Mouse (Mus musculus): Measurements from ENCODE around the gene Tnni2. TPM values are rescaled to one million over a fixed set of nuclear protein-coding genes. Genes with fewer than 3 reads are reported as not detected.
A peak's percentile ranks its signal among the peaks of the same experiment; 100 is the strongest.

The Tnni2 gene
- polyA plus RNA-seq, 1 experiment from 2014 or later, result 3.3 TPM

DNA sequence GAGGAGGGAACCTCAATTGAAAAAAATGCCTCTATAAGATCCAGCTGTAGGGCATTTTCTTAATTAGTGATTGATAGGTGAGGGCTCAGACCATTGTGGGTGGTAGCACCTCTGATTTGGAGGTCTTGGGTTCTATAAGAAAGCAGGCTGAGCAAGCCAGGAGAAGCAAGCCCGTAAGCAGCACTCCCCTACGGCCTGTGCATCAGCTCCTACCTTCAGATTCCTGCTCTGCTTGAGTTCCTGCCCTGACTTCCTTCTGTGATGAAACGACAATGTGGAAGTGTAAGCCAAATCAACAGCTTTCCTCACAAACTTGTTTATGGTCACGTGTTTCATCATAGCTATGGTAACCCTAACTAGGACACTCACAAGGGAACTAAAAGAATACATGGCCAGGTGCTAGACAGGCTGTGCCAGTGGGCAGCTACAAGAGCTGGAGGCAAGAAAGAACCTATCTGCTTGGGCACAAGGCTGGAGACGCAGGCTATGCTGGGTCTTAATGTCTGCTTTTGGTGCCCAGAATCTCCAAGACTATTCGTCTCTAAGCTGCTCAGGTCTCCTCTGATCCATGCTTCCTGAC, 7.5 kb downstream of the Tnni2 start:
- Histone ChIP-seq H3K9me3 (no peaks in the 10 kb centered on the region), H3K9ac (no peak overlapping the region), H3K4me1 (no peaks in the 10 kb centered on the region), H3K4me3 (no peak overlapping the region), H3K4me2 (replicated peaks) (no peak overlapping the region), H3K27me3 (replicated peaks) (no peaks in the 10 kb centered on the region), H3K36me3 (no peaks in the 10 kb centered on the region), H3K27ac (no peak overlapping the region)
- WGBS, result 82% methylated on average over 6 of the region's 6 CpGs
- ATAC-seq (ENCODE audit: low FRiP score, low read depth), result no peak

GRCm38 (mm10) chr7:142454706-142455105, 13.1 kb downstream of the Tnni2 start:
- H3K4me1 ChIP-seq, result 0 out of 2 replicates have a peak, but pooled peaks cover 12% of the 10 kb centered on the region
- H3K27me3 ChIP-seq (replicated peaks), result no peaks in the 10 kb centered on the region
- ATAC-seq (ENCODE audit: low FRiP score, low read depth), result no peak
- no peak overlapping the region for H3K4me2 ChIP-seq (replicated peaks)
- no peaks in the 10 kb centered on the region for H3K9me3 ChIP-seq
- no peak overlapping the region for H3K9ac ChIP-seq
- no peaks in the 10 kb centered on the region for H3K36me3 ChIP-seq
- WGBS, result 25% methylated on average over 1 of the region's 1 CpGs
- H3K27ac ChIP-seq, result no peak overlapping the region
- H3K4me3 ChIP-seq, result no peak overlapping the region

GRCm38 (mm10) chr7:142455251-142455650, 13.6 kb downstream of the Tnni2 start:
- no peak overlapping the region for H3K4me2 ChIP-seq (replicated peaks)
- no peaks in the 10 kb centered on the region for H3K36me3 ChIP-seq
- H3K9ac ChIP-seq, result no peak overlapping the region
- H3K4me1 ChIP-seq, result 0 out of 2 replicates have a peak, but pooled peaks cover 12% of the 10 kb centered on the region
- H3K27ac ChIP-seq, result no peak overlapping the region
- 54% methylated on average over 2 of the region's 2 CpGs for WGBS
- H3K9me3 ChIP-seq, result no peaks in the 10 kb centered on the region
- ATAC-seq (ENCODE audit: low FRiP score, low read depth), result no peak
- no peak overlapping the region for H3K4me3 ChIP-seq
- no peaks in the 10 kb centered on the region for H3K27me3 ChIP-seq (replicated peaks)

DNA sequence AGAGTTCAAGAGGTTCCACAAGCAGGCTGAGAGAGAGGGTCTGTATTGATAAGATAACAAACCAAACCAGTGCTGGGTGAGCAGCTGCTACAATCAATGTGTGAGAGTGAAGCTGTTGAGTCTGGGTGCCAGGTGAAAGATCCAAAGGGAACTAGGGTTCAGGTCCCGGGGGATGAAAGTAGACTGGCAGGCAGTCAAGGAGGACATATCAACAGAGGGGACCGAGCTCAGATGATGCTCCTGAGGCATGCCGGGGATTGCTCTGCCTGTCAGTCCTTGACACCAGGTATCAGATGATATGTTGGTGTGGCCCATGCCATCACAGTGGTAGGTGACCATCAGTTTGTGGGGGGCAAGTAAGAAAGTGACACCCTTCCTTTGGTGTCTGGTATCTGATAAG, 15.2 kb downstream of the Tnni2 start:
- no peak for ATAC-seq (ENCODE audit: low FRiP score, low read depth)
- no peak overlapping the region for H3K4me3 ChIP-seq
- no peak overlapping the region for H3K27ac ChIP-seq
- no peaks in the 10 kb centered on the region for H3K27me3 ChIP-seq (replicated peaks)
- H3K9ac ChIP-seq, result no peak overlapping the region
- H3K4me2 ChIP-seq (replicated peaks), result no peak overlapping the region
- WGBS, result 86% methylated on average over 3 of the region's 3 CpGs
- no peaks in the 10 kb centered on the region for H3K9me3 ChIP-seq
- 0 out of 2 replicates have a peak, but pooled peaks cover 12% of the 10 kb centered on the region for H3K4me1 ChIP-seq
- H3K36me3 ChIP-seq, result no peaks in the 10 kb centered on the region

DNA sequence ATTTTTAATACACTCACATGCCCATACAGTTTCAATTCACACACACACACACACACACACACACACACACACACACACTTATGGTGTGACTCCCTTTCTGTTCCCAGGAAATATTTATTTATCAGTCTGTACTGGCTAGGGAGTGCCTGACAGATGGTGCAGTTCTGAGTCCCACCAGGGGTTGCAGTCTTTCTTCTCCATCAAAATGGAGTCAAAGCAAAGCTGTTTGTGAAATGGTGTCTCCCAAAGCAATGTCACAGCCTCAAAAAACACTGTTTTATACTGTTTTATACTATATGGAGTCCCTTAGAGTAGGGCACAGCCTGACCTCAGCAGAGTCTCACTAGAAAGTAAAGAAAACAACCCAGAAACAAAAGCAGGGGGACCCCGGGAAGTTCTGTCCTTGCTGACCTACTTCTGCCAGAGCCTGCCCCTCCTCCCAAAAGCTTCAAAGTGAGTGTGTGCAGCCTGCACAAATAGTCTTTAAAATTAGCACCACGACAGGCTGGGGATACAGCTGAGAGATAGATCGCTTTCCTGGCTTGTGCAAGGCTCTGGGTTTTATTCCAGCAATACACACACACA, 15.7 kb downstream of the Tnni2 start:
- Histone ChIP-seq H3K27ac (no peak overlapping the region), H3K36me3 (no peaks in the 10 kb centered on the region), H3K4me1 (0 out of 2 replicates have a peak, but pooled peaks cover 12% of the 10 kb centered on the region), H3K9me3 (no peaks in the 10 kb centered on the region), H3K4me3 (no peak overlapping the region), H3K4me2 (replicated peaks) (no peak overlapping the region), H3K9ac (no peak overlapping the region), H3K27me3 (replicated peaks) (no peaks in the 10 kb centered on the region)
- 32% methylated on average over 3 of the region's 3 CpGs for WGBS
- ATAC-seq (ENCODE audit: low FRiP score, low read depth), result 0 out of 2 replicates have a peak, but pooled peaks have one; percentile 44

DNA sequence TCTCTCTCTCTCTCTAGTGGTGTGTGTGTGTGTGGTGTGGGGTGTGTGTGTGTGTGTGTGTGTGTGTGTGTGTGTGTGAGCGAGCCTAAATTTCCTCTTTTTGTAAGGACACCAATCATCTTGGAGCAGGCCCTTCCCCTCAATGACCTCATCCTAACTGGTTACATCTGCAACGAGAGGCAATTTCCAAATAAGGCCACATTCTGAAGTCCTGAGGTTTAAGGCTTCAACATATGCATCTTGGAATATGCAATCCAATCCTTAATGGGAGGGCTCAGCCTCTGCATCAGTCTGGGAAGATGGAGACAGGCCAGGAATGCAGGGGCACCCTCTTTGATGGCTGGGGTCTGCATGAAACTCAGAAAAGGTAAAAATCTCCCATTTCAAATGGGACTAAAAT, 16.4 kb downstream of the Tnni2 start:
- 48% methylated on average over 2 of the region's 2 CpGs for WGBS
- no peaks in the 10 kb centered on the region for H3K9me3 ChIP-seq
- no peak for ATAC-seq (ENCODE audit: low FRiP score, low read depth)
- H3K4me2 ChIP-seq (replicated peaks), result no peak overlapping the region
- no peaks in the 10 kb centered on the region for H3K27me3 ChIP-seq (replicated peaks)
- H3K4me1 ChIP-seq, result 0 out of 2 replicates have a peak, but pooled peaks cover 12% of the 10 kb centered on the region
- H3K27ac ChIP-seq, result no peak overlapping the region
- H3K36me3 ChIP-seq, result no peaks in the 10 kb centered on the region
- H3K9ac ChIP-seq, result no peak overlapping the region
- no peak overlapping the region for H3K4me3 ChIP-seq

- no peaks in the 10 kb centered on the region for H3K36me3 ChIP-seq
- 0 out of 2 replicates have a peak, but pooled peaks cover 12% of the 10 kb centered on the region for H3K4me1 ChIP-seq
- H3K4me2 ChIP-seq (replicated peaks), result no peak overlapping the region
- H3K27me3 ChIP-seq (replicated peaks), result no peaks in the 10 kb centered on the region
- 89% methylated on average over 5 of the region's 5 CpGs for WGBS
- no peak overlapping the region for H3K4me3 ChIP-seq
- no peaks in the 10 kb centered on the region for H3K9me3 ChIP-seq
- ATAC-seq (ENCODE audit: low FRiP score, low read depth), result no peak
- H3K27ac ChIP-seq, result no peak overlapping the region
- H3K9ac ChIP-seq, result no peak overlapping the region
Observed at GRCm38 (mm10) chr7:142458676-142459298, 17.2 kb downstream of the Tnni2 start.

DNA sequence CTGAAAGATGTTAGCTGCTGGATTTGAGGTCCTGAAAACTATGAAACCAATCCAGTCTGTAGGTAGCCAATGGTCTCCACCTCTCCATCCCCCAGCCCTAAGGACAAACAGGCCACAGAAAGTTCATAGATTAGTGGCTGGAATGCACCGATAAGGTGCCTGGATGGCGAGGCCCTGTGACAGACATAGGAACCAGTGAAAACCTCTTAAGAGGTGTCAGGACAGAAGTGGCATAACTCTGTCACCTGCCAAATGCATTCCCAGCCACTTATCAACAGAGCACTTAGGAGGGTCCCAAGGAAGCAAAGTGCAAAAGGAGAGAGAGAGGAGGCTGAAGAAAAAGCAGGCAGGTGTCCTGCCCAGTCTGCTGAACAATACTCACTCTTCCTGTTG, 17.7 kb downstream of the Tnni2 start:
- no peak for ATAC-seq (ENCODE audit: low FRiP score, low read depth)
- H3K27ac ChIP-seq, result no peak overlapping the region
- H3K36me3 ChIP-seq, result no peaks in the 10 kb centered on the region
- H3K4me3 ChIP-seq, result no peak overlapping the region
- WGBS, result 89% methylated on average over 2 of the region's 2 CpGs
- H3K9me3 ChIP-seq, result no peaks in the 10 kb centered on the region
- H3K4me2 ChIP-seq (replicated peaks), result no peak overlapping the region
- 0 out of 2 replicates have a peak, but pooled peaks cover 12% of the 10 kb centered on the region for H3K4me1 ChIP-seq
- H3K27me3 ChIP-seq (replicated peaks), result no peaks in the 10 kb centered on the region
- no peak overlapping the region for H3K9ac ChIP-seq

DNA sequence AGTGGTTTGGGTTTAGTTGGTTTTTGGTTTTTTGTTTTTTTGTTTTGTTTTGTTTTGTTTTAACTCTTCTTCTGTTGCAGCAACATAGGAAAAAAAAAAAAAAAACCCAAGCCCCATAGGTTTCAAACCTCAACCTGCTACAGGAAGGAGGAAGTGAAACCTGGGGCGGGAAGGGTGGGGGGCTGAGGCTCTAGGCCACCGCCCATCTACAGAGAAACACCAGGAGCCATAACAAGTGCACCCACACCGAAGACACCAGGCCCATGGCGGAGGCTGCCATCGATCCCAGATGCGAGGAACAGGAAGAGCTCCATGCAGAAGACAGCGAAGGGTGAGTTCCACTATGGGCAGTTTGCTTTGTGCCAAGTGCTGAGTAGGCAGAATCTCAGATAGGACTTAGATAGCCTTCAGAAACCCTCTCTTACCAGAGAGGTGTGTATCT, 19.0 kb downstream of the Tnni2 start, which contains the start of gene Lsp1:
TSS of gene Lsp1 (plus strand) at position 174 of the 442 bp plus-strand sequence.
- Histone ChIP-seq H3K9me3 (no peaks in the 10 kb centered on the region), H3K4me3 (no peak within 1 kb of the TSS), H3K36me3 (no peaks in the 10 kb centered on the region), H3K27ac (no peak within 1 kb of the TSS), H3K9ac (no peak within 1 kb of the TSS), H3K4me1 (0 out of 2 replicates have a peak, but pooled peaks cover 12% of the 10 kb centered on the region), H3K27me3 (replicated peaks) (no peaks in the 10 kb centered on the region), H3K4me2 (replicated peaks) (no peak within 1 kb of the TSS)
- ATAC-seq (ENCODE audit: low FRiP score, low read depth), result no peak
- 93% methylated on average over 7 of the region's 7 CpGs for WGBS

GRCm38 (mm10) chr7:142461446-142461845, 19.8 kb downstream of the Tnni2 start:
- H3K9ac ChIP-seq, result no peak overlapping the region
- H3K36me3 ChIP-seq, result no peaks in the 10 kb centered on the region
- ATAC-seq (ENCODE audit: low FRiP score, low read depth), result no peak
- H3K4me3 ChIP-seq, result no peak overlapping the region
- WGBS, result 94% methylated on average over 2 of the region's 2 CpGs
- no peak overlapping the region for H3K4me2 ChIP-seq (replicated peaks)
- H3K27ac ChIP-seq, result no peak overlapping the region
- H3K9me3 ChIP-seq, result no peaks in the 10 kb centered on the region
- 0 out of 2 replicates have a peak, but pooled peaks cover 8% of the 10 kb centered on the region for H3K4me1 ChIP-seq
- no peaks in the 10 kb centered on the region for H3K27me3 ChIP-seq (replicated peaks)

DNA sequence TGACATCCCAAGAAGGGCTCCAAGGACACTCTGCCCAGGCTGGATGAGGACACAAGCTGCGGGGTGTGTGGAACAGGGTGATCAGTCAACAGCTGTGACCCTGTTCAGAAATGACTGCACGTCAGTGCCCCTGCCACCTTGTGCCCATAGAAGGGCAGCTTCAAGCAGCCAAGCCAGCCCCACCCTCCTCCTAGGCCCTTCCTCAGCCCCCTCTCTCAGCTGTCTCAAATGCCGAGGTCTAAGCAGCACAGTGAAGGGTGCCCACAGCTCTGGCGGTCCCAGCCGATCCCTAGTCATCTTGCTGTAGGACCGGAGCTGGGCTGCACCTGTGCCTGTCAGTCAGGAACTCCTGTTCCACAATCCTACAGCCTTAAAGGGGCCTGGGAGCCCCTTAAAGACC, 20.6 kb downstream of the Tnni2 start:
- Histone ChIP-seq H3K4me1 (0 out of 2 replicates have a peak, but pooled peaks cover 1% of the 10 kb centered on the region), H3K36me3 (no peaks in the 10 kb centered on the region), H3K27me3 (replicated peaks) (no peaks in the 10 kb centered on the region), H3K4me3 (no peak overlapping the region), H3K9ac (no peak overlapping the region), H3K27ac (no peak overlapping the region), H3K9me3 (no peaks in the 10 kb centered on the region), H3K4me2 (replicated peaks) (no peak overlapping the region)
- WGBS, result 86% methylated on average over 6 of the region's 6 CpGs
- no peak for ATAC-seq (ENCODE audit: low FRiP score, low read depth)

GRCm38 (mm10) chr7:142462594-142463078, 21.0 kb downstream of the Tnni2 start:
- no peak for ATAC-seq (ENCODE audit: low FRiP score, low read depth)
- H3K27me3 ChIP-seq (replicated peaks), result no peaks in the 10 kb centered on the region
- H3K9me3 ChIP-seq, result no peaks in the 10 kb centered on the region
- no peaks in the 10 kb centered on the region for H3K36me3 ChIP-seq
- WGBS, result 75% methylated on average over 4 of the region's 4 CpGs
- H3K4me2 ChIP-seq (replicated peaks), result no peak overlapping the region
- no peaks in the 10 kb centered on the region for H3K4me1 ChIP-seq
- H3K4me3 ChIP-seq, result no peak overlapping the region
- no peak overlapping the region for H3K27ac ChIP-seq
- no peak overlapping the region for H3K9ac ChIP-seq

Data from neural tube, embryonic 12.5 days (tissue).